Mouse (Mus musculus) MEL (cell line): ENCODE data around the gene Rpl15. TPM values are rescaled to one million over a fixed set of nuclear protein-coding genes. Genes with fewer than 3 reads are reported as not detected.

Experiments used
- DNase-seq: peaks from one replicate; pipeline ENCODE4 v3.0.0; 2011; ENCODE audit warnings: low read depth, low spot score
- H3K27ac ChIP-seq: 2 replicates; pipeline ENCODE4 v1.5.1; 2012; ENCODE audit warnings: low read depth, mild to moderate bottlenecking, control low read depth, low read length, moderate library complexity; ENCODE audit not compliant: control insufficient read depth
- H3K27me3 ChIP-seq, 2 experiments: fragments of 150-350 bp in 1 of 2; sonication (generic) in 1 of 2; 2 replicates each; pipeline ENCODE4 v1.6.1; 2012; ENCODE audit warnings: low read length in 2 of 2, mild to moderate bottlenecking in 2 of 2, improper control_type of control experiment in 1 of 2, moderate library complexity in 1 of 2; ENCODE audit not compliant: insufficient read depth in 2 of 2, control insufficient read depth in 1 of 2
- H3K36me3 ChIP-seq, 2 experiments: 2 replicates each; pipeline ENCODE4 v1.6.1; 2012 to 2014; ENCODE audit warnings: low read length in 2 of 2, improper control_type of control experiment in 1 of 2, inconsistent platforms in 1 of 2, mild to moderate bottlenecking in 1 of 2; ENCODE audit not compliant: insufficient read depth in 2 of 2, control insufficient read depth in 1 of 2
- H3K4me1 ChIP-seq, 2 experiments: fragments of 150-350 bp in 1 of 2; sonication (generic) in 1 of 2; 2 replicates each; pipeline ENCODE4 v1.6.1; 2012; ENCODE audit warnings: low read length in 2 of 2, improper control_type of control experiment in 1 of 2, mild to moderate bottlenecking in 1 of 2; ENCODE audit not compliant: insufficient read depth in 2 of 2, control insufficient read depth in 1 of 2
- H3K4me3 ChIP-seq, 2 experiments: fragments of 150-350 bp in 1 of 2; sonication (generic) in 1 of 2; 2 replicates each; pipeline ENCODE4 v1.5.1; 2012; ENCODE audit warnings: low read depth in 2 of 2, low read length in 2 of 2, mild to moderate bottlenecking in 2 of 2, moderate library complexity in 2 of 2, control low read depth in 1 of 2, improper control_type of control experiment in 1 of 2; ENCODE audit not compliant: control insufficient read depth in 1 of 2, insufficient read depth in 1 of 2
- H3K79me2 ChIP-seq: 2 replicates; pipeline ENCODE4 v1.6.1; 2012; ENCODE audit warnings: mild to moderate bottlenecking, low read length, moderate library complexity; ENCODE audit not compliant: control insufficient read depth, poor library complexity, insufficient read depth
- H3K9ac ChIP-seq: 2 replicates; pipeline ENCODE4 v1.6.1; 2012; ENCODE audit warnings: low read depth, mild to moderate bottlenecking, control low read depth, low read length, moderate library complexity; ENCODE audit not compliant: control insufficient read depth, poor library complexity, severe bottlenecking
- H3K9me3 ChIP-seq: fragments of 150-350 bp; sonication (generic); replicated peaks from 2 replicates; pipeline ENCODE4 v1.6.1; 2012; ENCODE audit warnings: mild to moderate bottlenecking, low read length, improper control_type of control experiment, moderate library complexity; ENCODE audit not compliant: insufficient read depth
- CHD1 ChIP-seq: IDR thresholded peaks from 2 replicates; pipeline ENCODE4 v1.6.1; 2012; ENCODE audit warnings: low read depth, mild to moderate bottlenecking, inconsistent platforms, low read length, improper control_type of control experiment
- CTCF ChIP-seq, 3 experiments: IDR thresholded peaks in 2 of 3; conservative IDR thresholded peaks in 1 of 3; 2 replicates each; pipeline ENCODE4 v1.5.1; 2011 to 2012; ENCODE audit warnings: low read length in 3 of 3, low read depth in 2 of 3, mild to moderate bottlenecking in 2 of 3, improper control_type of control experiment in 1 of 3, inconsistent platforms in 1 of 3, mixed read lengths in 1 of 3, moderate library complexity in 1 of 3; ENCODE audit not compliant: control insufficient read depth in 1 of 3, insufficient read depth in 1 of 3, poor library complexity in 1 of 3, severe bottlenecking in 1 of 3
- ELF1 ChIP-seq: IDR thresholded peaks from 2 replicates; pipeline ENCODE4 v1.6.1; 2014; ENCODE audit warnings: low read depth, mild to moderate bottlenecking, inconsistent platforms, low read length, improper control_type of control experiment, moderate library complexity
- ETS1 ChIP-seq: IDR thresholded peaks from 2 replicates; pipeline ENCODE4 v1.6.1; 2012; ENCODE audit warnings: low read depth, mild to moderate bottlenecking, inconsistent platforms, low read length, improper control_type of control experiment, moderate library complexity
- GATA1 ChIP-seq: IDR thresholded peaks from 2 replicates; pipeline ENCODE4 v1.6.1; 2011; ENCODE audit warnings: low read depth, low read length, improper control_type of control experiment
- KAT2A ChIP-seq: conservative IDR thresholded peaks from 2 replicates; pipeline ENCODE4 v1.6.1; 2012; ENCODE audit warnings: low read depth, low read length, improper control_type of control experiment, inconsistent platforms
- MXI1 ChIP-seq: IDR thresholded peaks from 2 replicates; pipeline ENCODE4 v1.6.1; 2011; ENCODE audit warnings: mild to moderate bottlenecking, low read depth, low read length, improper control_type of control experiment
- MYB ChIP-seq: IDR thresholded peaks from 2 replicates; pipeline ENCODE4 v1.6.1; 2011; ENCODE audit warnings: mild to moderate bottlenecking, low read depth, low read length, improper control_type of control experiment
- NRF1 ChIP-seq: IDR thresholded peaks from 2 replicates; pipeline ENCODE4 v1.6.1; 2014; ENCODE audit warnings: low read depth, mild to moderate bottlenecking, inconsistent platforms, low read length, improper control_type of control experiment, moderate library complexity; ENCODE audit not compliant: poor library complexity, insufficient read depth, severe bottlenecking
- POLR2A ChIP-seq, 2 experiments: IDR thresholded peaks; 2 replicates each; pipeline ENCODE4 v1.6.1; 2011 to 2012; ENCODE audit warnings: low read length in 2 of 2, mild to moderate bottlenecking in 2 of 2, control low read depth in 1 of 2, improper control_type of control experiment in 1 of 2, low read depth in 1 of 2, moderate library complexity in 1 of 2; ENCODE audit not compliant: control insufficient read depth in 1 of 2, insufficient read depth in 1 of 2, poor library complexity in 1 of 2
- SIN3A ChIP-seq: IDR thresholded peaks from 2 replicates; pipeline ENCODE4 v1.6.1; 2012; ENCODE audit warnings: low read length, improper control_type of control experiment, inconsistent platforms
- SMC3 ChIP-seq: IDR thresholded peaks from 2 replicates; pipeline ENCODE4 v1.6.1; 2011; ENCODE audit warnings: low read depth, low read length, improper control_type of control experiment
- TBP ChIP-seq: IDR thresholded peaks from 2 replicates; pipeline ENCODE4 v1.8.0; 2011; ENCODE audit warnings: low read depth, low read length, improper control_type of control experiment
- UBTF ChIP-seq: IDR thresholded peaks from 2 replicates; pipeline ENCODE4 v1.6.1; 2012; ENCODE audit warnings: low read depth, mild to moderate bottlenecking, inconsistent platforms, low read length, improper control_type of control experiment, moderate library complexity, borderline replicate concordance; ENCODE audit not compliant: insufficient read depth
- USF1 ChIP-seq: IDR thresholded peaks from 2 replicates; pipeline ENCODE4 v1.6.1; 2014; ENCODE audit warnings: low read depth, mild to moderate bottlenecking, inconsistent platforms, low read length, improper control_type of control experiment, moderate library complexity
- USF2 ChIP-seq, 2 experiments: IDR thresholded peaks; 2 replicates each; pipeline ENCODE4 v1.6.1; 2011 to 2012; ENCODE audit warnings: improper control_type of control experiment in 2 of 2, low read length in 2 of 2, borderline replicate concordance in 1 of 2, inconsistent platforms in 1 of 2, low read depth in 1 of 2, mild to moderate bottlenecking in 1 of 2; ENCODE audit not compliant: insufficient read depth in 1 of 2
- ZC3H11A ChIP-seq: IDR thresholded peaks from 2 replicates; pipeline ENCODE4 v1.6.1; 2012; ENCODE audit warnings: low read depth, mild to moderate bottlenecking, inconsistent platforms, low read length, improper control_type of control experiment
- ZNF384 ChIP-seq: IDR thresholded peaks from 2 replicates; pipeline ENCODE4 v1.6.1; 2012; ENCODE audit warnings: low read depth, mild to moderate bottlenecking, inconsistent platforms, low read length, improper control_type of control experiment
- polyA plus RNA-seq, 2 experiments: library from polyadenylated mRNA; stranded (reverse) in 1 of 2; unstranded in 1 of 2; fragments of >175 nt in 1 of 2; fragments of >200 nt in 1 of 2; gene quantifications; 2 replicates each; pipeline versions ENCODE4 v1.2.1 to v1.2.4; 2012; ENCODE audit warnings: low replicate concordance in 2 of 2, low read depth in 1 of 2; ENCODE audit not compliant: insufficient read length in 2 of 2, insufficient read depth in 1 of 2, missing spikeins in 1 of 2
- total RNA-seq: library from RNA; depleted of rRNA; stranded (reverse); fragments of 300-350 nt; gene quantifications from 2 replicates; pipeline ENCODE4 v1.2.3, GENCODE M21; 2012

Rpl15 gene
- total and polyA plus RNA-seq, 3 experiments, result 99.6 to 1,810 (median 885) TPM

- H3K79me2 ChIP-seq, result peaks cover 11% of the 10 kb centered on the region; the same call in 1 of the 2 replicates
- H3K4me1 ChIP-seq, result peaks cover 0 to 4% of the 10 kb centered on the region in 2 experiments; a peak in 1 of 4 replicates
- H3K9ac ChIP-seq, result no peak overlapping the region
- H3K9me3 ChIP-seq, result no peaks in the 10 kb centered on the region
- no peak for TF ChIP-seq KAT2A
- TF ChIP-seq USF2 (IDR thresholded peaks at IDR 0.05; ENCODE audit: borderline replicate concordance in 1 of 2, insufficient read depth in 1 of 2, low read depth in 1 of 2, low read length in 2 of 2), result no peak
- TF ChIP-seq MXI1, result no peak
- TF ChIP-seq USF1, result no peak
- TF ChIP-seq ELF1, result no peak
- TF ChIP-seq TBP, result no peak
- no peak for TF ChIP-seq CTCF (IDR thresholded peaks at IDR 0.05 in 2 of 3, conservative IDR thresholded peaks at IDR 0.05 in 1 of 3; ENCODE audit: control insufficient read depth in 1 of 3, insufficient read depth in 1 of 3, low read depth in 2 of 3, low read length in 3 of 3, poor library complexity in 1 of 3, severe bottlenecking in 1 of 3)
- no peak for TF ChIP-seq CHD1
- no peak for TF ChIP-seq GATA1
- no peak for TF ChIP-seq NRF1
- no peak for TF ChIP-seq UBTF
- TF ChIP-seq MYB, result no peak
- TF ChIP-seq SMC3, result no peak
- TF ChIP-seq POLR2A (IDR thresholded peaks at IDR 0.05; ENCODE audit: control insufficient read depth in 1 of 2, insufficient read depth in 1 of 2, low read depth in 1 of 2, low read length in 2 of 2, poor library complexity in 1 of 2), result no peak
- TF ChIP-seq ZC3H11A, result no peak
- no peak for TF ChIP-seq ETS1
- no peak for TF ChIP-seq ZNF384
- peaks cover 4 to 5% of the 10 kb centered on the region in 2 experiments for H3K36me3 ChIP-seq
- DNase-seq, result no peak
- H3K27ac ChIP-seq, result no peak overlapping the region
- H3K4me3 ChIP-seq, result no peak overlapping the region
- no peaks in the 10 kb centered on the region for H3K27me3 ChIP-seq
These were observed 33.0 kb upstream of the Rpl15 start for GRCm38 (mm10) chr14:18304165-18304564.

- Histone ChIP-seq H3K9me3 (no peaks in the 10 kb centered on the region), H3K79me2 (peaks cover 8% of the 10 kb centered on the region; the same call in 1 of the 2 replicates), H3K9ac (no peak overlapping the region), H3K36me3 (peaks cover 5 to 8% of the 10 kb centered on the region in 2 experiments), H3K27ac (no peak overlapping the region), H3K4me1 (peaks cover 0 to 4% of the 10 kb centered on the region in 2 experiments; a peak in 1 of 4 replicates), H3K27me3 (no peaks in the 10 kb centered on the region), H3K4me3 (no peak overlapping the region)
- TF ChIP-seq SMC3 (no peak), SIN3A (no peak)
- DNase-seq, result no peak
These were observed 32.1 kb upstream of the Rpl15 start for GRCm38 (mm10) chr14:18303262-18303661.
